Comparison of ENCODE assay signal across 21 mouse cellular contexts in the genomic region with DNA sequence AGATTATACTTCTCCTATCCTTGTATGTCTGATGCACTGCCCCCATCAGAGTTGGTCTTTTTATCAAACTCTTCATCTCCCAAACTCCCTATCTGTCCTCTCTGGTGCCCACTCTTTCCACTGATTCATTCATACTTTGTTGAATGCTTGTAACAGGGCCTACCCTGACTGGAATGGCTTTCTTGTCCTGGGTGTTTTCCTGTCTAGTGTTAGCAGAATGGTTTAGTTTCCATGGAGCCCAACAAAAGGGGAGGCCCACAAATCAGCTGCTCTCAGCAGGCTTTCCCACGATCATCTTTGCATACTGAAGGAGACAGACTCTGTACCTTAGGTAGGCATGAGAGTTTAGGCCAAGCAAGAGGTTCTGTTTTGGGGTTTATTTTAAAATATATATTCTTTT.
DNase-seq lines count a peak whose midpoint lies in the region; ATAC-seq and TF ChIP-seq lines count a peak whose summit lies in the region.
"Had no signal": no experiment of that assay in that cellular context is flagged by ENCODE, and none has a peak within 500 bp of the region (broad histone marks: within the 10 kb centered on the region; RNA-seq: fewer than 3 reads in every experiment).

No protein-coding gene starts in this region.

- H3K9me3 ChIP-seq in hindbrain, embryonic 11.5 days (ENCODE audit: control insufficient read depth, low read length) = no peaks in the 10 kb centered on the region
- H3K9me3 ChIP-seq in midbrain, embryonic 12.5 days = no peaks in the 10 kb centered on the region
- H3K9me3 ChIP-seq: embryonic facial prominence, embryonic 13.5 days; heart, embryonic 13.5 days; limb, embryonic 15.5 days; megakaryocyte, embryonic 14.5 days had no signal

- TF ChIP-seq CTCF in layer of hippocampus, adult 2 months (conservative IDR thresholded peaks at IDR 0.05) = no peak

- H3K4me2 ChIP-seq in hindbrain, embryonic 11.5 days (replicated peaks; ENCODE audit: low read depth, low read length) = no peak overlapping the region
- H3K4me2 ChIP-seq in midbrain, embryonic 12.5 days (replicated peaks) = no peak overlapping the region
- H3K4me2 ChIP-seq: embryonic facial prominence, embryonic 13.5 days; heart, embryonic 13.5 days; limb, embryonic 15.5 days had no signal

- no peak for ATAC-seq in hindbrain, embryonic 11.5 days (ENCODE audit: low FRiP score)
- ATAC-seq in midbrain, embryonic 12.5 days (ENCODE audit: low FRiP score, low read depth) = 0 out of 2 replicates have a peak, but pooled peaks have one; percentile 54
- ATAC-seq: liver, postnatal 0 days had no signal

- no peak for DNase-seq in layer of hippocampus, adult 2 months (ENCODE audit: low spot score in 2 of 2)
- DNase-seq in layer of hippocampus, adult 18-20 months (ENCODE audit: low spot score in 2 of 2) = no peak
- peak; percentile 22 for DNase-seq in hindbrain, embryonic 11.5 days (ENCODE audit: low spot score)
- no peak for DNase-seq in kidney, adult 9 months
- no peak for DNase-seq in spleen, postnatal 36 days (ENCODE audit: low spot score in 2 of 2)
- no peak for DNase-seq in urinary bladder, adult 2 months (ENCODE audit: low spot score)
- DNase-seq: adrenal gland, postnatal 10 days; cerebellum, adult 8-10 months; gastrocnemius, adult 2 months; heart, postnatal 4 days; kidney, adult 11 months; kidney, postnatal 10 days; layer of hippocampus, adult 9-11 months; liver, postnatal 0 days; lung, postnatal 14 days; thymus, postnatal 25 days had no signal

- H3K36me3 ChIP-seq in hindbrain, embryonic 11.5 days (ENCODE audit: control insufficient read depth, insufficient read depth, low read length) = no peaks in the 10 kb centered on the region
- no peaks in the 10 kb centered on the region for H3K36me3 ChIP-seq in midbrain, embryonic 12.5 days
- H3K36me3 ChIP-seq: embryonic facial prominence, embryonic 13.5 days; heart, embryonic 13.5 days; limb, embryonic 15.5 days had no signal

- H3K9ac ChIP-seq in hindbrain, embryonic 11.5 days (ENCODE audit: low read depth, low read length) = no peak overlapping the region
- H3K9ac ChIP-seq in midbrain, embryonic 12.5 days (replicated peaks) = no peak overlapping the region
- H3K9ac ChIP-seq: embryonic facial prominence, embryonic 13.5 days; heart, embryonic 13.5 days; limb, embryonic 15.5 days; liver, postnatal 0 days had no signal

- peak overlapping the region; percentile 46; the same call in 1 of the 2 replicates for H3K27ac ChIP-seq in layer of hippocampus, adult 2 months
- no peak overlapping the region for H3K27ac ChIP-seq in hindbrain, embryonic 11.5 days (ENCODE audit: low read depth, low read length)
- H3K27ac ChIP-seq in midbrain, embryonic 12.5 days (replicated peaks) = peak overlapping the region; percentile 20; the same call in 1 of the 2 replicates
- H3K27ac ChIP-seq: embryonic facial prominence, embryonic 13.5 days; gastrocnemius, adult 2 months; heart, embryonic 13.5 days; limb, embryonic 15.5 days had no signal

- H3K4me1 ChIP-seq in hindbrain, embryonic 11.5 days (replicated peaks; ENCODE audit: control insufficient read depth, insufficient read depth, low read length) = no peaks in the 10 kb centered on the region; the same call in 1 of the 2 replicates
- H3K4me1 ChIP-seq in midbrain, embryonic 12.5 days = peaks cover 5% of the 10 kb centered on the region; the same call in 1 of the 2 replicates
- H3K4me1 ChIP-seq: embryonic facial prominence, embryonic 13.5 days; limb, embryonic 15.5 days had no signal

- H3K27me3 ChIP-seq in hindbrain, embryonic 11.5 days (ENCODE audit: control insufficient read depth, insufficient read depth, low read length) = no peaks in the 10 kb centered on the region
- no peaks in the 10 kb centered on the region for H3K27me3 ChIP-seq in midbrain, embryonic 12.5 days
- H3K27me3 ChIP-seq: embryonic facial prominence, embryonic 13.5 days; heart, embryonic 13.5 days; limb, embryonic 15.5 days; megakaryocyte, embryonic 14.5 days had no signal

- 42% methylated on average over 1 of the region's 1 CpGs for WGBS in hindbrain, embryonic 11.5 days
- 22% methylated on average over 1 of the region's 1 CpGs for WGBS in midbrain, embryonic 12.5 days

- no peak overlapping the region for H3K4me3 ChIP-seq in layer of hippocampus, adult 2 months
- no peak overlapping the region for H3K4me3 ChIP-seq in hindbrain, embryonic 11.5 days (ENCODE audit: low read depth, low read length)
- no peak overlapping the region for H3K4me3 ChIP-seq in midbrain, embryonic 12.5 days
- H3K4me3 ChIP-seq: embryonic facial prominence, embryonic 13.5 days; gastrocnemius, adult 2 months; heart, embryonic 13.5 days; limb, embryonic 15.5 days; megakaryocyte, embryonic 14.5 days had no signal
